Mouse (Mus musculus): Measurements from ENCODE around the gene Ccdc9.

- TF ChIP-seq POLR2A (IDR thresholded peaks at IDR 0.05; ENCODE audit: borderline replicate concordance, low read depth, low read length) (no peak), CTCF (IDR thresholded peaks at IDR 0.05; ENCODE audit: low read depth, low read length) (no peak)
Measured at GRCm38 (mm10) chr7:16274922-16275890, 11.4 kb downstream of the Ccdc9 start.
